17 mouse cellular contexts compared by ENCODE assay signal in genomic region chr19:56705026-56705675, GRCm38 (mm10). TPM values are rescaled to one million over a fixed set of nuclear protein-coding genes. Genes with fewer than 3 reads are reported as not detected.
DNase-seq lines count a peak whose midpoint lies in the region; ATAC-seq and TF ChIP-seq lines count a peak whose summit lies in the region.
"Had no signal": no experiment of that assay in that cellular context is flagged by ENCODE, and none has a peak within 500 bp of the region (broad histone marks: within the 10 kb centered on the region; RNA-seq: fewer than 3 reads in every experiment).

No protein-coding gene starts in this region.

- intact Hi-C loops in heart, adult 2 months (cut with DNase I), result no loop called here

- no peaks in the 10 kb centered on the region for H3K79me2 ChIP-seq in heart, adult 2 months (replicated peaks; ENCODE audit: control insufficient read depth, insufficient read depth, low read length)

- peaks cover 64% of the 10 kb centered on the region for H3K4me1 ChIP-seq in heart, embryonic 13.5 days
- H3K4me1 ChIP-seq in heart, adult 2 months (ENCODE audit: control insufficient read depth, insufficient read depth, low read length), result peaks cover 11% of the 10 kb centered on the region
- peaks cover 3% of the 10 kb centered on the region for H3K4me1 ChIP-seq in lung, postnatal 0 days (ENCODE audit: insufficient read depth, low read depth, low read length)
- peaks cover 5% of the 10 kb centered on the region; the same call in 1 of the 2 replicates for H3K4me1 ChIP-seq in cerebellum, adult 2 months (ENCODE audit: control insufficient read depth, insufficient read depth, low read length)

- H3K9ac ChIP-seq in heart, embryonic 13.5 days, result peak overlapping the region; percentile 12; the same call in 1 of the 2 replicates
- no peak overlapping the region for H3K9ac ChIP-seq in heart, adult 2 months (ENCODE audit: low read depth, low read length)
- no peak overlapping the region for H3K9ac ChIP-seq in lung, postnatal 0 days (replicated peaks; ENCODE audit: low read depth)
- H3K9ac ChIP-seq: liver, embryonic 13.5 days had no signal

- TF ChIP-seq POLR2A in heart, adult 2 months (IDR thresholded peaks at IDR 0.05; ENCODE audit: insufficient read depth, low read depth, low read length), result no peak
- TF ChIP-seq POLR2A in cerebellum, adult 2 months (IDR thresholded peaks at IDR 0.05; ENCODE audit: borderline replicate concordance, insufficient read depth, low read length), result no peak

- no peaks in the 10 kb centered on the region for H3K36me3 ChIP-seq in heart, embryonic 13.5 days
- H3K36me3 ChIP-seq in heart, adult 2 months (ENCODE audit: control insufficient read depth, insufficient read depth, low read length), result no peaks in the 10 kb centered on the region
- no peaks in the 10 kb centered on the region for H3K36me3 ChIP-seq in lung, postnatal 0 days (ENCODE audit: insufficient read depth, low read length)
- H3K36me3 ChIP-seq: liver, embryonic 13.5 days had no signal

- no peak for DNase-seq in heart, adult 2 months
- DNase-seq in urinary bladder, postnatal 14 days (ENCODE audit: low spot score), result peak; percentile 14
- no peak for DNase-seq in urinary bladder, postnatal 10 days (ENCODE audit: low spot score)
- DNase-seq in lung, postnatal 0 days (ENCODE audit: low spot score), result peak; percentile 65
- no peak for DNase-seq in spleen, postnatal 4 days (ENCODE audit: low spot score in 2 of 2)
- no peak for DNase-seq in cerebellum, adult 2 months
- DNase-seq in cerebellum, adult 11 months, result no peak
- DNase-seq: adrenal gland, postnatal 36 days; cerebellum, adult 9-11 months; gastrocnemius, adult 2 months; liver, embryonic 13.5 days; right cerebral cortex, adult 18-20 months; thymus, postnatal 14 days had no signal

- no peak overlapping the region for H3K27ac ChIP-seq in heart, embryonic 13.5 days (replicated peaks)
- H3K27ac ChIP-seq in heart, adult 2 months, result no peak overlapping the region
- H3K27ac ChIP-seq in lung, postnatal 0 days (ENCODE audit: low read length), result peak overlapping the region; percentile 68
- H3K27ac ChIP-seq in cerebellum, adult 2 months (ENCODE audit: insufficient read depth, low read length), result no peak overlapping the region
- H3K27ac ChIP-seq: gastrocnemius, adult 2 months; left cerebral cortex, adult 2 months; liver, embryonic 13.5 days had no signal

- H3K27me3 ChIP-seq in heart, embryonic 13.5 days (replicated peaks), result no peaks in the 10 kb centered on the region
- H3K27me3 ChIP-seq in heart, adult 2 months (ENCODE audit: control insufficient read depth, insufficient read depth, low read length), result no peaks in the 10 kb centered on the region
- no peaks in the 10 kb centered on the region for H3K27me3 ChIP-seq in lung, postnatal 0 days (replicated peaks; ENCODE audit: insufficient read depth, low read length)
- H3K27me3 ChIP-seq in cerebellum, adult 2 months (ENCODE audit: control insufficient read depth, insufficient read depth, low read length), result no peaks in the 10 kb centered on the region

- no peak overlapping the region for H3K4me3 ChIP-seq in heart, embryonic 13.5 days
- no peak overlapping the region for H3K4me3 ChIP-seq in heart, adult 2 months
- H3K4me3 ChIP-seq in lung, postnatal 0 days (ENCODE audit: low read depth, low read length), result no peak overlapping the region
- no peak overlapping the region for H3K4me3 ChIP-seq in cerebellum, adult 2 months (replicated peaks; ENCODE audit: insufficient read depth, low read depth, low read length)
- H3K4me3 ChIP-seq: gastrocnemius, adult 2 months; left cerebral cortex, adult 2 months; liver, embryonic 13.5 days had no signal

- TF ChIP-seq EP300 in heart, adult 2 months (IDR thresholded peaks at IDR 0.05; ENCODE audit: insufficient read depth, low read depth, low read length), result no peak
- TF ChIP-seq EP300 in lung, postnatal 0 days (IDR thresholded peaks at IDR 0.05), result peak; percentile 40

- no peak for TF ChIP-seq CTCF in heart, adult 2 months (IDR thresholded peaks at IDR 0.05)
- TF ChIP-seq CTCF in lung, postnatal 0 days (IDR thresholded peaks at IDR 0.05), result no peak
- no peak for TF ChIP-seq CTCF in cerebellum, adult 2 months (IDR thresholded peaks at IDR 0.05; ENCODE audit: borderline replicate concordance, insufficient read depth, low read depth, low read length)

- H3K4me2 ChIP-seq in heart, embryonic 13.5 days, result peak overlapping the region; percentile 12; the same call in 1 of the 2 replicates
- H3K4me2 ChIP-seq in lung, postnatal 0 days (replicated peaks; ENCODE audit: low read depth, low read length), result no peak overlapping the region
- H3K4me2 ChIP-seq: liver, embryonic 13.5 days had no signal

- ATAC-seq in heart, embryonic 13.5 days (ENCODE audit: extremely low read depth, insufficient number of reproducible peaks, low FRiP score, low TSS enrichment), result no peak
- ATAC-seq in lung, postnatal 0 days, result peak; percentile 82
- ATAC-seq: midbrain, embryonic 16.5 days had no signal

- H3K9me3 ChIP-seq in heart, embryonic 13.5 days, result no peaks in the 10 kb centered on the region
- H3K9me3 ChIP-seq in lung, postnatal 0 days (ENCODE audit: low read length), result no peaks in the 10 kb centered on the region
- H3K9me3 ChIP-seq: liver, embryonic 13.5 days had no signal

- 27% methylated on average over 8 of the region's 8 CpGs for WGBS in heart, embryonic 13.5 days
- WGBS in heart, adult 2 months, result 38% methylated on average over 8 of the region's 8 CpGs
- 28% methylated on average over 8 of the region's 8 CpGs for WGBS in lung, postnatal 0 days
- 61% methylated on average over 8 of the region's 8 CpGs for WGBS in cerebellum, adult 2 months

RNA-seq across cellular contexts. Expression of gene Adrb1, which starts 16.8 kb away (rescaled TPM):
- polyA plus RNA-seq in heart, embryonic 13.5 days (2015; fragmentation: Nextera tagmentation; extraction: Ambion mirVana), result 2.9 and 3.0 TPM in 2 replicates
- 10 to 100 TPM; 18.0 to 28.4 TPM for total RNA-seq in heart, adult 2 months (2021)
- polyA plus RNA-seq in heart, adult 2 months (2012; rRNA removed), result 18.3 and 20.5 TPM in 2 replicates
- polyA plus RNA-seq in lung, postnatal 0 days (2015; fragmentation: Nextera tagmentation; extraction: Ambion mirVana), result 12.6 and 14.7 TPM in 2 replicates
- 4.0 and 4.1 TPM in 2 replicates for polyA plus RNA-seq in cerebellum, adult 2 months (2012; rRNA removed)
- total RNA-seq: granulocyte monocyte progenitor cell, adult 5-6 weeks had no signal

Comparison
In these comparisons a context has a peak if more than half of its experiments do, and no peak if none do; other contexts are left out.
1. DNase-seq: peak in urinary bladder, postnatal 14 days (single experiment) and lung, postnatal 0 days (single experiment); none in heart, adult 2 months (0 of 2), urinary bladder, postnatal 10 days (single experiment), spleen, postnatal 4 days (0 of 2), cerebellum, adult 2 months (0 of 2) and cerebellum, adult 11 months (single experiment).